Mouse (Mus musculus): ENCODE results near the gene Ect2l.
"Not testable (repeated sequence)": the region's sequence is repeated elsewhere in the genome, so short reads cannot be mapped to it uniquely, and the experiment has no call there.

The Ect2l gene

GRCm38 (mm10) chr10:18191706-18192105, 19.0 kb downstream of the Ect2l start:
- no peak for DNase-seq (ENCODE audit: low read depth, low spot score)

GRCm38 (mm10) chr10:18189498-18189897, 21.2 kb downstream of the Ect2l start:
- no peak for DNase-seq (ENCODE audit: low read depth, low spot score)

GRCm38 (mm10) chr10:18188564-18188963, 22.1 kb downstream of the Ect2l start:
- peak; percentile 38 for DNase-seq (ENCODE audit: low read depth, low spot score)

DNA sequence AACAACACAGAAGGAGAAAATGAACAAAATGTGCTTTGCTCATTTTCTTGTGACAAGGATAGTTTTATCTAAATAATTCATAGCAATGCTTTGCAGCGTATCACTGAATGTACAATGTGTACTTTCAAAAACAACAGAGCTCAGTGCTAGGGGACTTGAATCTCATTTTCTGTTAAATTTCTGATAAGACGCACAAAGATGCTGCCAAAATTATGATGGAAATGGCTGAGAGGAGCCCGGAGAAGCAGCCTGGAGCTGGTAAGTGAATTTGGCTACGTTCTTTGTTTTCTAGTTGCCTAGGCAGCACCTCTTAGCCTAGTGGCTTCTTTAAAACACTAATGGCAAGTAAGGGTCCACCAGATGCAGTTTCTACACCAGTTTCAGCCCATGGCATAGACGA, 28.4 kb downstream of the Ect2l start:
- DNase-seq (ENCODE audit: low read depth, low spot score), result no peak

- no peak for DNase-seq (ENCODE audit: low read depth, low spot score)
Observed at GRCm38 (mm10) chr10:18177304-18177703, 33.4 kb downstream of the Ect2l start.

DNA sequence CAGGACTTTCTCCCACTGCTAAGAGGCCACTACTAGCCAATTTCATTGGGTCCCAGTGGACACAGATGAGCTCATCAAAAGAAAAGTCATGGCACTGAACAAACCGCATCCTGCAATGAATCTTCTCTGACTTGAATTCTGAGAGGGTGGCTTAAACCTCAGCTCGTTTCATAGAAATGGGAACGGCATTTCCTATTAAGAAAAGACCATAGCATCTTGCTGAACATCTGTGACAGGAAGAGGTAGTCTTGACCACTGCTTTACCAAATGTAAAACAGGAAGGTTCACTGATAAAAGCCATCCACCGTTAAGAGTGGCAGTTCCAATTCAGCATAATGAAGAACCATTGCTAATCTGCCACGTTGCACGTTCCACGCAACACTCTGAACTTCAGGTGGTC, 34.0 kb downstream of the Ect2l start:
- no peak for DNase-seq (ENCODE audit: low read depth, low spot score)

- no peak for DNase-seq (ENCODE audit: low read depth, low spot score)
Observed at GRCm38 (mm10) chr10:18175087-18175486, 35.6 kb downstream of the Ect2l start.

GRCm38 (mm10) chr10:18162435-18162971, 48.2 kb downstream of the Ect2l start:
- DNase-seq (ENCODE audit: low read depth, low spot score), result no peak

- no peak for DNase-seq (ENCODE audit: low read depth, low spot score)
Observed at GRCm38 (mm10) chr10:18147224-18147623, 63.5 kb downstream of the Ect2l start.

- DNase-seq (ENCODE audit: low read depth, low spot score), result no peak
Observed at GRCm38 (mm10) chr10:18142231-18142630, 68.5 kb downstream of the Ect2l start.

DNA sequence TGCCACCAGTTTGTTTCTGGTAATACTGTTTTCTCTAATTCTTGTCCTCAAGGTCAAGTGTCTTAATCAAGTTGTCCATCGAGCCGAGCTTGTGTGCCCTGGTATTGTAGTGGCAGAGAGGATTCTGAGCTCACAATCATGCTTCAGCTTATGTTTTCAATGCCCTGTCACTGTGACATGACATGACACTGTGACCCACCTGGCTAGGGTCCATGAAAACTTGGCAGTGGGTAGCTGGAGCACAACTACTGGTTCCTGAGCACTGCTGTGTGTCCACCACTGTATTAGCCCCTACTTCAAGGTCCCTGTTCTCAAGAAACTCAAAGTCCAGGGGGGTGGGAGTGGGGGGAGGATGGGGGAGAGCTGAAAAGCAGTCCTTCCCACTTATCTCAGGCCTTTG, 69.3 kb downstream of the Ect2l start:
- no peak for DNase-seq (ENCODE audit: low read depth, low spot score)

- no peak for DNase-seq (ENCODE audit: low read depth, low spot score)
Observed at GRCm38 (mm10) chr10:18139615-18140014, 71.1 kb downstream of the Ect2l start.

DNA sequence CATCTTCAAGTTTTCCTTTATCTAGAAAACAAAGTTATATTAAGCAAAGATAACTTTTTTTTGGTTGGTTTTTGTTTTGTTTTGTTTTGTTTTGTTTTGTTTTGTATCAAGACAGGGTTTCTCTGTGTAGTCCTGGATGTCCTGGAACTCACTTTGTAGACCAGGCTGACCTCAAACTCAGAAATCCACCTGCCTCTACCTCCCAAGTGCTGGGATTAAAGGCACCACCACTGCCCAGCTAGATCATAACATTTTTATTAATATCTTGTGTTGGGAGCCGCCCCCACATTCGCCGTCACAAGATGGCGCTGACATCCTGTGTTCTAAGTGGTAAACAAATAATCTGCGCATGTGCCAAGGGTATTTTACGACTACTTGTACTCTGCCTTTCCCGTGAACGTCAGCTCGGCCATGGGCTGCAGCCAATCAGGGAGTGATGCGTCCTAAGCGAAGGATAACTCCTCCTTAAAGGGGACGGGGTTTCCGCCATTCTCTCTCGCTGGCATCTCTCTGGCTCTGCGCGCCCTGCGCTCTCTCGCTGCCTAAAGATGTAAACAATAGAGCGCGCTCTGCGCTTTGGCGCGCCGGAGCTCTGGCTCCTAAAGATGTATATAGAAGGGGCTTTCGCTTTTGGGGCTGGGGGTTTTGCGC, 71.7 kb downstream of the Ect2l start:
- DNase-seq (ENCODE audit: low read depth, low spot score), result not testable (repeated sequence)

DNA sequence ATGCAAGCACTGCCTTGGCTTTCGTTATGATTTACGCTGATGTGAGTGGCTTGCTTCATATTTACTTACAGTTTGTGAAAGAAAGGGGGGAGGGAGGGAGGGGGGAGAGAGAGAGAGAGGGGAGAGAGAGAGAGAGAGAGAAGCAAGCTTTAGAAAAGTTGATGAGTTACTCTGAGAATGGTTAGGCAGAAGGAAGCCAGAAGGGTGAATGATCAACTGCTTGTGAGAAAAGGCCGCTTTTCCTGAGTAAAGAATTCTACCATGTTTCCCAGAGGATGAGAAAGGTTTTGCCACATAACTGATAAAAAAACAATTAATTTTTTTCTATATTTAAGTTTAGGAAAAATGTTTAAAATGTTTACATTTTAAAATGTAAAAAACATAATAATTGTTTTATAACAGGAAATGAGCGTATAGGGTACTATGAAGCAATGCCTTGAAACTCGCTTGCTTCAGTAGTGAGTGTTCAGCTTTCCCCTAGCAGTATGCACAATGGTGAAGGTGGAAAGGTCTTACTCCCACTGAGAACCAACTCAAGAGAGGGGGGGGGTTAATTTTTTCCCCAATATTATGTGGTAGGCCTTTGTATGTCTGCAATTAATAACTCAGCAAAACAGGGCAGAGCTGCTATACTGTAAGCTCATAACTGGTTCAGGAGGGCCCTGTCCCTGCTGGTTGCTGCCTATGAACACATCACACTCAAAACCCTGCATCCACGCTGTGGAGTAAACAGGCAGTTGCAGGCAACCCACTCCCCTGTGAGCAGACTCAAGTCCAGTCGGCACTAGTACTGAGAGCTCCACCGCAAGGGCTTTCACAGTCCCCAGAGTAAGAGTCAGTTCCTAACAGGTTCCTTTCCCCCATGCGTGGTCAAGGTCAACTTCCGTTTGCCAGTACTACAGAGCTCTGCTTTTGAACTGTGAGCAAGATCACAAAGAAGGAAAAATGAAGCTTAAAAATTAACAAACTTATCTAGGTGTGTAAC, 78.7 kb downstream of the Ect2l start:
- DNase-seq (ENCODE audit: low read depth, low spot score), result no peak

DNA sequence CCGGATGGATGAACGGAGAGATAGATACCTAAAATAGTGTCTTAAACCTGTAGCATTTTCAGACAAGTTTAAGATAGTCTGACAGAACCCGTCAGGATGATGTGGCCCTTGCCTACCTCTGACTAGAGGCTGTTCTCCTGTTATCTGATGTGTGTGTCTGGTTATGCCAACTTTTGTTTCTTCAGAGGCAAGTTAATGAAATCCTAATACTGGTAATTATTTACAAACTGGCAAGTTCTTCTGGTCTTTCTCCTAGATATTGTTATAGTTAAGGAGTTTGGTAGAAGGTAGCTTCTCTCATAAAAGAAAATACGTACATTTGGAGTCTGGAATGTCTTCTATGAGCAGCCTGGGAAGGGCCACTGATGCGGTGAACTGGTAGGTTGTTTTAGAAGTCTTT, 80.4 kb downstream of the Ect2l start:
- no peak for DNase-seq (ENCODE audit: low read depth, low spot score)

- no peak for DNase-seq (ENCODE audit: low read depth, low spot score)
Observed at GRCm38 (mm10) chr10:18118336-18118735, 92.4 kb downstream of the Ect2l start.

DNA sequence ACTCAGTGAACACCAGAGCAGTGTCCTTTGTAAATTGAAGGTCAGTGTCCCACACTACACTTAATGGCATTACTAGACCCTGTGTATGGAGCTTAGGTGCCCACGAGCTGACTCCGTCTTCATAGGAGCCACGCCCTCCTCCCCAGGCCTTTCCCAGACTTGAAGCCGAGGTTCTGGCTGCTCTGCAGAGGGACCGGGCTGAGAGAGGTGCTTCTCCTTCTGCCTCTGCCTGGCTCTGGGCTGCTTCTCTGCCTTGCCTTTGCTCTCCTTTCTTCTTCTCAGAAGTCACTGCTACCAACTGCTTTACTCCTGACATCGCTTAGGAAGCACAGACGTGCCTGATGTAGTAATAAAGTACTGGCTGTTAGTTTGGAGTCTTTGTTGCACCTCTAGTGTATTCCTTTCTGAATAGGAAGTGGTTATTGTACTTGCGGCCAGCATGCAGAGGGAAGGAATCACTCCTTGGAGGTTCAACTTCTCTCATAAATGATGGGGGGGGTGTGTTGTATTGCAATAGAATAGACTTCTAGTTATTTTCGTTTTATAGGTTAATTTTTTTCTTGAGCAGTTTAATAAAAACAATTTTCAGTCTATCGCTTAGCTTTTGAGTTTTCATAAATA, 97.1 kb downstream of the Ect2l start:
- DNase-seq (ENCODE audit: low read depth, low spot score), result no peak

DNA sequence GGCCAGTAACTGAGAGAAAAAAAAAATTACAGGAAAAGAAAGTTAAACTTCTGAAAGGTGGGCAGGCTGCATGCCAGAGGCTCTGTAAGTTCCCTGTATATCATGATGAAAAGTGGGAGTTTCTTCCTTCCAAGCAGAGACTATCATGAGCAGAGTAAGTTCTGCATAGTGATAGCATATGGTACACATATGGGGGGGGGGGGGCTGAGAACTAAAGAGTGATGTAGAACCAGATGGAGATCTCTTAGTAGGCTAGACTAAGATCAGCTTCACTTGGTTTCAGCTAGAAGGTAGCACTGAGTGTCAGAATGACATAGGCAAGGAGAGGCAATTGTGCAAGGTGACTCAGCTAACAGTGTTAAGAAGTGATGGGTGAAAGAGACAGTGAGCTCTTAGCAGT, 99.8 kb downstream of the Ect2l start:
- no peak for DNase-seq (ENCODE audit: low read depth, low spot score)

GRCm38 (mm10) chr10:18107471-18107870, 103.2 kb downstream of the Ect2l start:
- DNase-seq (ENCODE audit: low read depth, low spot score), result peak; percentile 13

DNA sequence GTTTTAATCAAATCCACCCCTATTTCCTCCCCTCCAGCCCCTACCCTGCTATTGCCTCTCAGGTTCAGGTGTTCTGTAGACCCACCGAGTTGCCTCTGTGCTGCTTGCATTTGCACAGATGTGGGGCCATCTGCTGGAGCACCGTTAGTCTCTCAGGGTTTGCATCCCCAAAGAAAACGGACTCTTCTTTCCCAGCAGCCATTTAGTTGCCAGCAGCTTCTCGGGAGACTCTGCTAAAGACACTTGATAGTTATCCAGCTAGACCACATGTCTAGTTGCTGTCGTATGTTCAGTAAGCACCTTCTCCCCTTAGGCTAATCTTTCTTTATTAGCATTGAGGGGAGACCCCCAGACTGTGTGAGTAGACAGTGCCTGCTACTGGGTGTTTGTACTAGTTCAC, 108.5 kb downstream of the Ect2l start:
- no peak for DNase-seq (ENCODE audit: low read depth, low spot score)

GRCm38 (mm10) chr10:18090691-18091090, 120.0 kb downstream of the Ect2l start:
- no peak for DNase-seq (ENCODE audit: low read depth, low spot score)

DNA sequence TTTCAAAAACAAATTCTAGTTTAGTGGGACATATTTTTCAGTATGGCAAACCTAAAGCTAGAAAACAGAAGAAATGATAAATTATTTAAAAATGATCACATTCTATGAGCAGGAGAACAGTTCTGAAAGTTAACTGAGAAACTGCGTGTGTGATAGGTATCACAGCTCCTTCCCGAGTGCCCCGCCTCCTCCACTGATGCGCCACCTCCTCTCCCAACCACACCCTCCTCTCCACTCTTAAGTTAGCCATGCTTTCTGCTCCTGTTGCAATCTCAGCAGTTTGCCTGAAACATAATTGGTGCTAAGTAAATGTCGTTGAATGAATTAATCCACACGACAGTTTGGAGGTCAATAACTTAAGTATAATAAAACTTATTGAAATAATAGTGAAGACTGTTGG, 127.9 kb downstream of the Ect2l start:
- no peak for DNase-seq (ENCODE audit: low read depth, low spot score)

Measured in A20 (cell line).